Mouse (Mus musculus) kidney, embryonic 16.5 days (tissue): Measurements from ENCODE around the gene Gal3st2c. TPM values are rescaled to one million over a fixed set of nuclear protein-coding genes. Genes with fewer than 3 reads are reported as not detected.
"Not testable (repeated sequence)": the region's sequence is repeated elsewhere in the genome, so short reads cannot be mapped to it uniquely, and the experiment has no call there.

Experiments
- ATAC-seq: fragments of 200-750 bp; cut with Nextera tagmentation; 2 replicates; pipeline ENCODE4 v1.8.0; 2017; ENCODE audit warnings: moderate TSS enrichment; ENCODE audit not compliant: low FRiP score, low TSS enrichment
- H3K27ac ChIP-seq: fragments of 300-500 bp; sonication (generic); 2 replicates; pipeline ENCODE4 v1.5.1; 2014; ENCODE audit warnings: low read length
- H3K27me3 ChIP-seq: fragments of 300-500 bp; sonication (generic); 2 replicates; pipeline ENCODE4 v1.6.1; 2014; ENCODE audit warnings: low read length, control low read depth, mixed read lengths; ENCODE audit not compliant: insufficient read depth
- H3K36me3 ChIP-seq: fragments of 300-500 bp; sonication (generic); 2 replicates; pipeline ENCODE4 v1.6.1; 2014; ENCODE audit warnings: low read length, control low read depth, mixed read lengths; ENCODE audit not compliant: insufficient read depth
- H3K4me1 ChIP-seq: fragments of 300-500 bp; sonication (generic); 2 replicates; pipeline ENCODE4 v1.6.1; 2014; ENCODE audit warnings: low read length, control low read depth, mixed read lengths; ENCODE audit not compliant: insufficient read depth
- H3K4me2 ChIP-seq: fragments of 300-500 bp; sonication (generic); replicated peaks from 2 replicates; pipeline ENCODE4 v1.6.1; 2014; ENCODE audit warnings: low read depth, low read length
- H3K4me3 ChIP-seq: fragments of 300-500 bp; sonication (generic); 2 replicates; pipeline ENCODE4 v1.5.1; 2014; ENCODE audit warnings: mild to moderate bottlenecking, low read length
- H3K9ac ChIP-seq: fragments of 300-500 bp; sonication (generic); replicated peaks from 2 replicates; pipeline ENCODE4 v1.6.1; 2014; ENCODE audit warnings: low read length
- H3K9me3 ChIP-seq: fragments of 300-500 bp; sonication (generic); 2 replicates; pipeline ENCODE4 v1.6.1; 2016; ENCODE audit warnings: low read length, control low read depth
- WGBS: fragments of 180-500 bp; shearing (Covaris S2); extraction: QIAGEN DNeasy Blood & Tissue Kit; methylation state at CpG from one replicate; pipeline ENCODE4 v1.1.7; 2014; 5-methylcytosine and 5-hydroxymethylcytosine counted together
- polyA plus RNA-seq: library from polyadenylated mRNA; unstranded; fragments of >200 nt; fragmentation: Nextera tagmentation; extraction: Ambion mirVana; gene quantifications from 2 replicates; pipeline ENCODE4 v1.2.1, GENCODE M21; 2015

Gal3st2c gene
- polyA plus RNA-seq = not detected in 2 replicates

- not testable (repeated sequence) for ATAC-seq, H3K4me2 ChIP-seq, H3K4me3 ChIP-seq, H3K9me3 ChIP-seq, H3K27me3 ChIP-seq, H3K9ac ChIP-seq, H3K36me3 ChIP-seq, H3K4me1 ChIP-seq, H3K27ac ChIP-seq
- 88% methylated on average over 7 of the region's 8 CpGs for WGBS
These were observed at the start of gene Gal3st2c for GRCm38 (mm10) chr1:93990209-93990608. Gal3st2c (plus strand) TSS chr1:93990509.

- H3K4me2 ChIP-seq, H3K9me3 ChIP-seq, H3K36me3 ChIP-seq, H3K4me1 ChIP-seq, H3K27ac ChIP-seq, H3K9ac ChIP-seq, ATAC-seq, H3K27me3 ChIP-seq, H3K4me3 ChIP-seq: not testable (repeated sequence)
- WGBS = no CpG with 5 or more reads among the region's 11 CpGs
These were observed 41.2 kb upstream of the Gal3st2c start for GRCm38 (mm10) chr1:93949087-93949486.

GRCm38 (mm10) chr1:93966489-93966888 is 23.8 kb upstream of the Gal3st2c start:
- H3K36me3 ChIP-seq, H3K27ac ChIP-seq, H3K4me3 ChIP-seq, H3K9me3 ChIP-seq, H3K4me1 ChIP-seq, H3K9ac ChIP-seq, H3K27me3 ChIP-seq, H3K4me2 ChIP-seq: not testable (repeated sequence)
- WGBS = no CpG with 5 or more reads among the region's 1 CpGs
- 0 out of 2 replicates have a peak, but pooled peaks have one; percentile 46 for ATAC-seq

GRCm38 (mm10) chr1:93970380-93970779 is 19.9 kb upstream of the Gal3st2c start:
- 33% methylated on average over 2 of the region's 5 CpGs for WGBS
- not testable (repeated sequence) for H3K9me3 ChIP-seq, H3K9ac ChIP-seq, H3K4me3 ChIP-seq, H3K4me1 ChIP-seq, H3K36me3 ChIP-seq, H3K27ac ChIP-seq, H3K27me3 ChIP-seq, H3K4me2 ChIP-seq, ATAC-seq

- not testable (repeated sequence) for H3K27ac ChIP-seq, H3K36me3 ChIP-seq, H3K4me2 ChIP-seq, H3K4me3 ChIP-seq, ATAC-seq, H3K9ac ChIP-seq, H3K9me3 ChIP-seq, H3K4me1 ChIP-seq, H3K27me3 ChIP-seq
- WGBS = no CpG with 5 or more reads among the region's 4 CpGs
These were observed 19.5 kb upstream of the Gal3st2c start for GRCm38 (mm10) chr1:93970797-93971196.

GRCm38 (mm10) chr1:93975764-93976163 is 14.5 kb upstream of the Gal3st2c start:
- not testable (repeated sequence) for H3K27me3 ChIP-seq, H3K4me3 ChIP-seq, H3K9ac ChIP-seq, H3K9me3 ChIP-seq, H3K36me3 ChIP-seq, ATAC-seq, H3K4me2 ChIP-seq, H3K27ac ChIP-seq, H3K4me1 ChIP-seq
- no CpG with 5 or more reads among the region's 4 CpGs for WGBS

- not testable (repeated sequence) for H3K4me3 ChIP-seq, H3K36me3 ChIP-seq, H3K27me3 ChIP-seq, ATAC-seq, H3K4me2 ChIP-seq, H3K27ac ChIP-seq, H3K9me3 ChIP-seq, H3K9ac ChIP-seq, H3K4me1 ChIP-seq
- WGBS = no CpG with 5 or more reads among the region's 7 CpGs
These were observed 12.0 kb upstream of the Gal3st2c start for GRCm38 (mm10) chr1:93978287-93978686.

GRCm38 (mm10) chr1:93980932-93981331 is 9.4 kb upstream of the Gal3st2c start:
- H3K9ac ChIP-seq, H3K4me2 ChIP-seq, H3K27me3 ChIP-seq, H3K27ac ChIP-seq, H3K36me3 ChIP-seq, H3K9me3 ChIP-seq, H3K4me3 ChIP-seq, H3K4me1 ChIP-seq: not testable (repeated sequence)
- WGBS = no CpG with 5 or more reads among the region's 2 CpGs
- ATAC-seq = peak; percentile 79

- 87% methylated on average over 3 of the region's 3 CpGs for WGBS
- no peak for ATAC-seq
- Histone ChIP-seq H3K9me3 (no peaks in the 10 kb centered on the region), H3K4me2 (no peak overlapping the region), H3K27me3 (no peaks in the 10 kb centered on the region), H3K9ac (no peak overlapping the region), H3K4me3 (no peak overlapping the region), H3K36me3 (no peaks in the 10 kb centered on the region), H3K27ac (no peak overlapping the region), H3K4me1 (no peaks in the 10 kb centered on the region)
These were observed 4.1 kb upstream of the Gal3st2c start for GRCm38 (mm10) chr1:93986167-93986566.

- Histone ChIP-seq H3K9me3 (no peaks in the 10 kb centered on the region), H3K4me2 (no peak overlapping the region), H3K27me3 (no peaks in the 10 kb centered on the region), H3K27ac (no peak overlapping the region), H3K4me1 (no peaks in the 10 kb centered on the region), H3K4me3 (no peak overlapping the region), H3K36me3 (no peaks in the 10 kb centered on the region), H3K9ac (no peak overlapping the region)
- no peak for ATAC-seq
- WGBS = 70% methylated on average over 3 of the region's 3 CpGs
These were observed 1.5 kb upstream of the Gal3st2c start for GRCm38 (mm10) chr1:93988786-93989185.

- not testable (repeated sequence) for H3K9me3 ChIP-seq, ATAC-seq, H3K36me3 ChIP-seq, H3K4me1 ChIP-seq, H3K4me2 ChIP-seq, H3K4me3 ChIP-seq, H3K9ac ChIP-seq, H3K27ac ChIP-seq, H3K27me3 ChIP-seq
- WGBS = 51% methylated on average over 2 of the region's 2 CpGs
These were observed 759 bp downstream of the Gal3st2c start for GRCm38 (mm10) chr1:93991068-93991467.
